Mouse (Mus musculus): ENCODE data around the gene Pink1.
"Not testable (repeated sequence)": the region's sequence is repeated elsewhere in the genome, so short reads cannot be mapped to it uniquely, and the experiment has no call there.

Gene Pink1

DNA sequence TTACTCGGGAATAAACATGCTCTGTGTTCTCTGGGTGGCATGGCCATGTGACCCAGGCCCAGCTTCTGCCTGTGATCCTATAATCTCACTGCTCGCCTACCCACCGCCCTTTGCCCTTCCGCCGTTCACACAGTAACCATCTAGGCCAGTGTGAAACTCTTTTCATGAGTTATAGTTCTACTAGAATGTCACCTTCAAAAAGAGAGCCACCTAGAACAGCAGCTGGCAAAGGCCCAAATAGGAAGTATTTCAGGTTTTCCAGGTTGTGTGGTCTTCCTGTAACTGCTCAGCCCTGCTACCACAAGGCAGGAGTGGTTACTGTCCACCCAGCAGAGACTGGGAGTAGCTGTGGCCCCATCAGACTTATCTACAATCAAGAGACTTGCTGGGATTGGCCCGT lies 16.7 kb upstream of the Pink1 start:
- DNase-seq (ENCODE audit: inconsistent age in 2 of 2, low spot score in 1 of 2), result no peak

- no peak for DNase-seq (ENCODE audit: inconsistent age in 2 of 2, low spot score in 1 of 2)
Measured at GRCm38 (mm10) chr4:138342048-138342447, 15.9 kb upstream of the Pink1 start.

DNA sequence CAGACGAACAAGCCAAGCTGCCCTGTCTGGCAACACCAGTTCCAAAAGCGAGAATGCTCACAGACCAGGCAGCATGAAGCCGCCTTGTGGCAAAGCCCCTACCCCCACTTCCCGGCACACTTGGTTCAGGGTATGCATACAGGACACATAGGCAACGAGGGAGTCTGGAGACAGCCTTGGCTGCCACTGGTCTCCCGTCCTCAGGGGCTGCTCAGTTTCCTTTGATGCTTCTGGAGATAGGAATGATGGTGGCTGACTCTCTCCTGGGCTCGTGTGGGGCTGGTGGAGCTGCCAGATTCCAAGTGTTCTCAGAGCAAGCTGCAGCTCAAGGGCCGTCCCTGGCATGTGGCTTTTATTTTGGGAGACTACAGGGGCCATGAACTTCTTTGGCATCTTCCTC lies 15.3 kb upstream of the Pink1 start:
- DNase-seq (ENCODE audit: inconsistent age in 2 of 2, low spot score in 1 of 2), result no peak

GRCm38 (mm10) chr4:138339963-138340362 lies 13.9 kb upstream of the Pink1 start:
- peak in 1 of 2 experiments; percentile 84 for DNase-seq (ENCODE audit: inconsistent age in 2 of 2, low spot score in 1 of 2)

DNA sequence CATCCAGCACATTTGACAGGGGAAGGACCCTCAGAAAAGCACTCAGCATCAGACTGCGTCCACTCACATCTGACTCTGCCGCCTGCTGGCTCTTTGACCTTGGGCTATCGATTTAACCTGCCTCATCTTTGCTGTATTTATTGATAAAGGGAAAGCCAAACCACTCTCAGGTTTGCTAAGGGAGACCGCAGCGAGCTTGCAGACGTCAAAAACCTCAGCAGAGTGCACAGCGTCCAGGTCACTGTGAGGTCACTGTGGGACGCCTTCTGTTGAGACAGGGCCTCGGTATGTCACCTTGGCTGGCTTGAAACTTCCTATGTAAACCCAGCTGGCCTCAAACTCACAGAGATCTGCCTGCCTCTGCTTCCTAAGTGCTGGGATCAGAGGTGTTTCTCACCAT lies 11.2 kb upstream of the Pink1 start:
- DNase-seq (ENCODE audit: inconsistent age in 2 of 2, low spot score in 1 of 2), result no peak

GRCm38 (mm10) chr4:138336876-138337275 lies 10.8 kb upstream of the Pink1 start:
- no peak for DNase-seq (ENCODE audit: inconsistent age in 2 of 2, low spot score in 1 of 2)

- no peak for DNase-seq (ENCODE audit: inconsistent age in 2 of 2, low spot score in 1 of 2)
Measured at GRCm38 (mm10) chr4:138335648-138336047, 9.5 kb upstream of the Pink1 start.

DNA sequence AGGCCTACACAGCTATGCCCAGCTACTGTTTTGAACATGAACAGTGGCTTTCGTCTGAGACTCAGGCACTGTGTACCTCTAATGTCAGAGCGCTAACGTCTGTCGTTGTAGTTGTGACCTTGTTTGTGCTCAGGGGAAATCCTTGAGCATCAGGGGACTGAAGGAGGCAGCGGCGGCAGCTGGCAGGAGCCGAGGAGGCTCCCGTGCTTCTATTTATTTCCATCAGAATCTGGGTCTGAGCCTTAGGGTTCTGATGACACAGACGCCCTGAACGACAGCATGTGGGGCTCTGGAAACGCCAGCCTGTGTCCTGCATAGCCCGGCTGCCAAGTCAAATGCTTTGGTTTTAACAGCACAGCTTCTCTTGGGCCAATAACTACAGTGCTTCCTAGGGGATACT lies 8.9 kb upstream of the Pink1 start:
- DNase-seq (ENCODE audit: inconsistent age in 2 of 2, low spot score in 1 of 2), result peak in 1 of 2 experiments; percentile 60

- DNase-seq (ENCODE audit: inconsistent age in 2 of 2, low spot score in 1 of 2), result no peak
Measured at GRCm38 (mm10) chr4:138333135-138333534, 7.0 kb upstream of the Pink1 start.

DNA sequence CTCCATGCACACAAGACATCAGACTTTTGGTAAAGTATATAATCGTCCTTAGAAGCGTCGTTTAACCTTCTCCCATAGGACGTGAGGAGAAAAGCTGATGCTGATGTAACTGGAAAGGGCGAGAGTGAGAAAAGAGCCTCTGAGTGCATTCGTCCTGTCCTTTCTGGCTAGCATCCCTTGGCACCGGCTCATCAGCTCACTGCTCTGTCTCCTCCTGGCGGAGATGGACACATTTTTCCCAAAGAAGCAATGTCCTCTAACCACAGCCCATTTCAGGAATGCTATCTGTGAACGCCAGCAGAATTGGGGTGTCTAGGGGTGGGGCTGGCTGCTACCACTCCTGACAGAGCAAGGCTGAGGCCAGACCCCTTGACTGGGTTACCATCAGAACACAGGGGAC lies 5.5 kb upstream of the Pink1 start:
- no peak for DNase-seq (ENCODE audit: inconsistent age in 2 of 2, low spot score in 1 of 2)

GRCm38 (mm10) chr4:138330264-138330671 lies 4.2 kb upstream of the Pink1 start:
- no peak for DNase-seq (ENCODE audit: inconsistent age in 2 of 2, low spot score in 1 of 2)

GRCm38 (mm10) chr4:138327891-138328470 lies 1.9 kb upstream of the Pink1 start:
- no peak for DNase-seq (ENCODE audit: inconsistent age in 2 of 2, low spot score in 1 of 2)

GRCm38 (mm10) chr4:138327155-138327554 lies 1.0 kb upstream of the Pink1 start:
- DNase-seq (ENCODE audit: inconsistent age in 2 of 2, low spot score in 1 of 2), result not testable (repeated sequence)

- peak; percentile 98 to 99 for DNase-seq (ENCODE audit: inconsistent age in 2 of 2, low spot score in 1 of 2)
Measured at GRCm38 (mm10) chr4:138325466-138326076, 536 bp downstream of the Pink1 start.

DNA sequence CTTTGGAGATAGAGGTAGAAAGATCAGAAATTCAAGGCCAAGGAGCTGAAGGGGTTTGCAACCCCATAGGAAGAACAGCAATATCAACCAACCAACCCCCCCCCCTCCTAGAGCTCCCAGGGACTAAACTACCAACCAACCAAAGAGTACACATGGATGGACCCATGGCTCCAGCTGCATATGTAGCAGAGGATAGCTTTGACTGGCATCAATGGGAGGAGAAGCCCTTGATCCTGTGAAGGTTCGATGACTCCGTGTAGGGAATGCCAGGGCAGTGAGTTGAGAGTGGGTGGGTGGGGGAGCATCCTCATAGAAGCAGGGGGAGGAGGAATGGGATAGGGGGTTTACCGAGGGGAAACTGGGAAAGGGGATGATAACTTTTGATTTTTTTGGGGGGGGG lies 1.7 kb downstream of the Pink1 start:
- no peak for DNase-seq (ENCODE audit: inconsistent age in 2 of 2, low spot score in 1 of 2)

- peak in 1 of 2 experiments; percentile 56 for DNase-seq (ENCODE audit: inconsistent age in 2 of 2, low spot score in 1 of 2)
Measured at GRCm38 (mm10) chr4:138323753-138324152, 2.4 kb downstream of the Pink1 start.

GRCm38 (mm10) chr4:138322692-138323091 lies 3.4 kb downstream of the Pink1 start:
- DNase-seq (ENCODE audit: inconsistent age in 2 of 2, low spot score in 1 of 2), result no peak

- DNase-seq (ENCODE audit: inconsistent age in 2 of 2, low spot score in 1 of 2), result no peak
Measured at GRCm38 (mm10) chr4:138321488-138321887, 4.6 kb downstream of the Pink1 start.

DNA sequence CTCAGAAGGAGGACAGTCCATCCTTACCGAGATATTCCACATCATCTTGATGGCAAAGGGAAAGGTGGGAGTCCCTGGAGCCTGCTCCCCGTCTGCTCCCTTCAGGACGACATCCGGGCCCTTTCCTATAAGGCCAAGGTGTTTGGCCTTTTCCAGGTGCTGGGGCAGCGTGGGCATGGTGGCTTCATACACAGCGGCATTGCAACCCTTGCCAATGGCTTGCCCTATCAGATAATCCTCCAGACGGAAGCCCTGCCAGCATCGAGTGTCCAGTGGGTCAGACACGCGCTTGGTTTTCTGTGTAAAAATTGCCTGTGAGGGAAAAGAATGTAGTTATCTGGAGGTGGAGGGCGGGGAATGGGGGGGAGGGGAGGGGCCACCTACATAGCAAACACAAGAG lies 5.4 kb downstream of the Pink1 start:
- no peak for DNase-seq (ENCODE audit: inconsistent age in 2 of 2, low spot score in 1 of 2)

DNA sequence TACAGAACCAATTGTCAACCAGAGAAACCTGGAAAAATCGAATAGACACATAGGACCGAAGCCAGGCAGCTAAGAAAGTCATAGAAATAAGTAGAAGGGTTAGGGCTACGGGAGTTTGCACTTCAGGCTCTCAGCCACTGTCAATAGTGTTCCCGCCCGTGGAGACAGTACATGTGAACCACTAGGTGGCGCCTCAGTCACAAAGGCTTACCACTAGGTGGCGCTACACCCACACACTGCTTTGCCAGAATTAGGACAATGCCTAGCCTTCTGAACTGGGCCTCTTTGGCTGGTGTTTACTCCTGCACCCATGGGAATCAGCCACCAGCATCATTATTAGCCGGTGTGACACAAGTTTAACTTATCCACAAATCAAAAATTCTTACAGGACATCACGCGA lies 6.6 kb downstream of the Pink1 start:
- DNase-seq (ENCODE audit: inconsistent age in 2 of 2, low spot score in 1 of 2), result peak; percentile 83 to 96

DNA sequence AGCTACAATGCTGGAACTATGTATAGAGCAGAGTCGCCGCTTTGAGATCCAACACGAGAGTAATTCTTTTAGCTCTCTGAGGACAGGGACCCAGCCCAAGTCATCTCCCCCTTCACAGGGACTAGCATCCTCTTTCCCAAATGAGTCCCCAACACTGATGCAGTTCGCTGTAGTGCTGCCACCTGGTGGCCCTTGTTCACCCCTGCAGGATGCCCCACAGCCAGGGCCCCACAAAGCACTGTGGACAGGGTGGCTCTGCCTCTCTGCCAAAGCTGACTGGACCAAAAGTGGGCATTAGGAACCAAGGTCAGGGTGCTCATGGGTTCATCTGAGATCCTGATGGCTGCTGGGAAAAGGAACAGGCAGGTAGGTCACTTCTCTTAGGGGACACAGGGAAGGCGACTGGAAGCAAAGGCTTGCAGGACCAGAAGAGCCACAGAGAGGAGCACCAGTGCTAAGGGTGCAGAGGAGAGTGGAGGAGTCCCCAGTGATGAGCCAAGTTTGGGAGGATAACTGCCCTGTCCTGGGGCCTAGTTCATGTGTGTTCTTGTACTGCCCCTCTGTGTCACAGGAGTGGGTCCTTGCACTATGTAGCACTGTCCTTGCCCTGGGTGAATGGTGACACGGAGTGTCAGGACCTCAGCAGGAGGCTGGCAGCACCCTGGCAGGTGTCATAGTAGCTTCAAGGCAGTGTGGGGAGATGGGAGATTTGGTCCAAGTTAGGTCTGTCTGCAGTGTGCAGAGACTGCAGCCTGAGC lies 7.4 kb downstream of the Pink1 start:
- peak; percentile 45 to 82 for DNase-seq (ENCODE audit: inconsistent age in 2 of 2, low spot score in 1 of 2)

- DNase-seq (ENCODE audit: inconsistent age in 2 of 2, low spot score in 1 of 2), result no peak
Measured at GRCm38 (mm10) chr4:138316369-138316768, 9.7 kb downstream of the Pink1 start.
